Mouse (Mus musculus) forebrain, embryonic 11.5 days (tissue): ENCODE measurements at regions not wholly inside any gene's neighbourhood (a gene's known extent, or its start where the extent isn't known, plus 50 kb on each side); places are given as distances from the start of the nearest gene placed in this dataset.

ENCODE experiments used
- ATAC-seq: fragments of 200-750 bp; cut with Nextera tagmentation; replicated peaks from 2 replicates; pipeline ENCODE4 v1.8.0; 2017; ENCODE audit warnings: moderate TSS enrichment; ENCODE audit not compliant: low FRiP score
- DNase-seq: peaks from one replicate; pipeline ENCODE4 v3.0.0-alpha.2; 2017; ENCODE audit warnings: low spot score
- H3K27ac ChIP-seq: fragments of 300-500 bp; sonication (generic); 2 replicates; pipeline ENCODE4 v1.5.1; 2014; ENCODE audit warnings: low read depth, low read length
- H3K27me3 ChIP-seq: fragments of 300-500 bp; sonication (generic); 2 replicates; pipeline ENCODE4 v1.6.1; 2014; ENCODE audit warnings: mild to moderate bottlenecking, low read length, mixed read lengths; ENCODE audit not compliant: control insufficient read depth, insufficient read depth
- H3K36me3 ChIP-seq: fragments of 300-500 bp; sonication (generic); 2 replicates; pipeline ENCODE4 v1.6.1; 2014; ENCODE audit warnings: mild to moderate bottlenecking, low read length, moderate library complexity, mixed read lengths; ENCODE audit not compliant: control insufficient read depth, insufficient read depth
- H3K4me1 ChIP-seq: fragments of 300-500 bp; sonication (generic); replicated peaks from 2 replicates; pipeline ENCODE4 v1.6.1; 2014; ENCODE audit warnings: low read length, mixed read lengths; ENCODE audit not compliant: control insufficient read depth, insufficient read depth
- H3K4me2 ChIP-seq: fragments of 300-500 bp; sonication (generic); 2 replicates; pipeline ENCODE4 v1.6.1; 2014; ENCODE audit warnings: low read depth, mild to moderate bottlenecking, low read length, moderate library complexity, mixed read lengths; ENCODE audit not compliant: severe bottlenecking
- H3K4me3 ChIP-seq: fragments of 300-500 bp; sonication (generic); 2 replicates; pipeline ENCODE4 v1.5.1; 2014; ENCODE audit warnings: low read depth, low read length
- H3K9ac ChIP-seq: fragments of 300-500 bp; sonication (generic); 2 replicates; pipeline ENCODE4 v1.6.1; 2014; ENCODE audit warnings: low read length
- H3K9me3 ChIP-seq: fragments of 300-500 bp; sonication (generic); 2 replicates; pipeline ENCODE4 v1.6.1; 2016; ENCODE audit warnings: low read length, mixed read lengths; ENCODE audit not compliant: control insufficient read depth
- WGBS: fragments of 180-500 bp; shearing (Covaris S2); extraction: QIAGEN DNeasy Blood & Tissue Kit; methylation state at CpG from one replicate; pipeline ENCODE4 v1.1.7; 2014; 5-methylcytosine and 5-hydroxymethylcytosine counted together

DNA sequence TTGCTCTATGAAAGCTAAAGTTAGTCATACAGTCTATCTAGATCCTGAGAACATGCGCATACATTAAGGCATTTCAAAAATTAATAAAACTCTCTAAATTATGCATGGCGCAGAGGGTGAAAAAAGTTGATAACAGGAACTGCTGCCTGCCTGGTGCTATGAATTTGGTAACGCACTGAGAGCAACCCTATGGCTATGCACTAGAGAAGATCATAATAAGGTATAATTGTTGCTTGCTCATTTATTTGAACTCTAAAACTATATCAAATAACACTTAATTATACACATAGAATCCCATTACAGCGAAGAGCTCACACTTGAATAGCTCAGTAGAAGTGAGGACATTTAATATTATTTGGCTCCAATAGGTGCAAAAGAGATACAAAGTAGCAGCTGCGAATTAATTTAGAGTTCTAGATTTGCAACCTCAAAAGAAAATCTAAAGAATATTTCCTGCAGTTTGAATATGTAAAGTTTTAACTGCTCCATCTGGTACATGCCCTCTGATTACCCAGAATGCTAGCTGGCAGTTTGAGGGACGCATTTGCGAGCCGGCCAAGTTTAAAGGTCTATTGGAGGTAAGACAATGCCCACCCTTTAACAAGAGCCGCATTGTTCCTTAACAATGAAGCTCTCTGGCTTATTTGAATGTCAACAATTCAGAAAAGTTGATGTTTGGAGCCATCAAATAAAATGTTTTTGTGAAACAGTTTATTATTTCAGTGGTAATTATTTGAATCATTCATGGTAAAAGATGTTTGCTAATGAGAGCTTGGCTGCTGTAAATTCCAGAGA lies 56.0 kb upstream of the Fbxl4 start:
- WGBS, result 60% methylated on average over 9 of the region's 9 CpGs
- H3K4me1 ChIP-seq, result no peaks in the 10 kb centered on the region
- H3K4me3 ChIP-seq, result no peak overlapping the region
- no peak for DNase-seq
- no peak overlapping the region for H3K4me2 ChIP-seq
- H3K36me3 ChIP-seq, result no peaks in the 10 kb centered on the region
- ATAC-seq, result peak; percentile 85
- no peak overlapping the region for H3K27ac ChIP-seq
- H3K27me3 ChIP-seq, result no peaks in the 10 kb centered on the region
- H3K9me3 ChIP-seq, result no peaks in the 10 kb centered on the region; the same call in 1 of the 2 replicates
- no peak overlapping the region for H3K9ac ChIP-seq

DNA sequence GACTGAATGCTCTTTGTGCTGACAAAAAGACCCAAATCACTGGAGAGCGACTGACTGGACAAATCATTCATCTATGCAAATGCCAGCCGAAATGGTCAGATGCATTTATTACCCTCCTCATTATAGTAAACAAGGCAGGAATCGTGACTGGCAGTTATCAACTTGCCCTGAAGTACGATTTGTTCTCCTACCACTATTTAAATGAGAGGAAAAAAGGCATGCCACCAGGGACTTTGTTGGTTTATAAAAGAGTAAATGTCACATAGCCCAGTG lies 55.5 kb upstream of the Fbxl4 start:
- no peaks in the 10 kb centered on the region for H3K36me3 ChIP-seq
- no peak overlapping the region for H3K4me2 ChIP-seq
- H3K9ac ChIP-seq, result no peak overlapping the region
- no peak for DNase-seq
- 32% methylated on average over 4 of the region's 4 CpGs for WGBS
- no peak overlapping the region for H3K27ac ChIP-seq
- no peak overlapping the region for H3K4me3 ChIP-seq
- ATAC-seq, result peak; percentile 60
- H3K27me3 ChIP-seq, result no peaks in the 10 kb centered on the region
- no peaks in the 10 kb centered on the region for H3K4me1 ChIP-seq
- H3K9me3 ChIP-seq, result no peaks in the 10 kb centered on the region; the same call in 1 of the 2 replicates

DNA sequence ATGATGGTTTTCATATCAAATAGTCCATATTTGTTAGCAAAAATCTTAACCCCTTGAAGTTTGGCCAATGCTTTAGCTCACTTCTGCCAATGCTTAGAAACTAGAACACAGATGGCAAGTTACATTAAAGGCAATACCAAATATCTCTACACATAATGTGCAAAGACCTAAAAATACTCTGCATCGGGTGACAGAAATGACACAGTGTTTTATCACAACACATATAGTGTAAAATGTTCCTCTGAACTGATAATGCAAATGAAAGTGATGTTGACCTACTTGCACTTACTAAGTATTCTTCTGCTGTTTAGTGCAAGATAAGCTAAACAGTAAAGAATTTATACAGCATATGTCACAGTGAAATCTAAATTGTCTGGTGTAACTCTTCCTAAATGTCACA lies 55.1 kb upstream of the Fbxl4 start:
- 85% methylated on average over 1 of the region's 1 CpGs for WGBS
- H3K9me3 ChIP-seq, result no peaks in the 10 kb centered on the region; the same call in 1 of the 2 replicates
- DNase-seq (no peak), ATAC-seq (0 out of 2 replicates have a peak, but pooled peaks have one; percentile 16)
- H3K4me3 ChIP-seq, result no peak overlapping the region
- H3K4me2 ChIP-seq, result no peak overlapping the region
- no peaks in the 10 kb centered on the region for H3K4me1 ChIP-seq
- H3K9ac ChIP-seq, result no peak overlapping the region
- H3K27ac ChIP-seq, result no peak overlapping the region
- no peaks in the 10 kb centered on the region for H3K36me3 ChIP-seq
- no peaks in the 10 kb centered on the region for H3K27me3 ChIP-seq
